Mouse (Mus musculus) A20 (cell line): Measurements from ENCODE around the gene Mfsd4b4.
"Not testable (repeated sequence)": the region's sequence is repeated elsewhere in the genome, so short reads cannot be mapped to it uniquely, and the experiment has no call there.

ENCODE experiments used
- DNase-seq: peaks from one replicate; pipeline ENCODE4 v3.0.0-alpha.2; 2011; ENCODE audit warnings: low read depth, low spot score

Mfsd4b4 gene

DNA sequence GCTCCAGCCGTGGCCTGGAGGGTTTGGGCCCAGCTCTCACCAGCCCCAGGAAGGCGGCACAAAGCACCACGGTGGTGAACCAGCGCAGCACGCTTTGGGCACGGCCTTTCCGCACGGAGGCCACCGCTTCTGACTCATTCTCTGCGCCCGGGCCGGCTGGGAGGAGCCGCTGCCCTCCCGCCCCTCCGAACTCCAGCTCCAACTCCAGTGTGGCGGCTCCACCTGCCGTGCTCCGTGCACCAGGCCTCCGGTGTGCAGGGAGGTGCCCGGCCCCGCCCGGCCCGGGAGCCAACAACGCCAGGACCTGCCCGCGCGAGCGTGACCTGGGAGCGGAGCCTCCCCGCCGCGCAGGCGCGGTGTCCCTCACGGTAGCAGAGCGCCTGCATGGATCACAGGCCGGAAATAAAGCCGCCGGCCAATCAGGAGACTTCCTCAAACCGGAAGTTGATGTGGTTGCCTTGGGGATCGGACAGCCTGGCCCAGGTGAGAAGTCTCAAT is at the start of gene Mfsd4b4:
Gene Mfsd4b4 (minus strand): TSS at position 365 of the 498 bp plus-strand sequence.
- peak; percentile 84 for DNase-seq

DNA sequence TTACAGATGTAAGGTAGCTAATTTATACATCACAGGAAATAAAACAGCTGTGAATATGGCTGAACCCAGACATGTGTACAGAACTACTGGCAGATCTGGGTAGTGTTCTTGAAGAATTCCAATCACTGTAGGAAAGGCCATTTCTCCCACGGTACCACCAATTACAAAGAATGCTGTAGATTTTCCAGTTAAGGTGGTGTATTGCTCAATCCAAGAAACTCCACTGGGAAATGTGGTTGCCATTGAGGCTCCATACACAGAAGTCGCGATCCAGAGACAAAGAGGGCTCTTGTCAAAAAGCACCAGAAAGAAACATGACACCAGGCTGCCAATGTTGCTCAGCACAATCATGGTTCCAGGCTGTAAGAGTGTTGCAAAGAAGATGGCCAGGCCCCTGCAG is 48.2 kb upstream of the Mfsd4b4 start:
- not testable (repeated sequence) for DNase-seq

DNA sequence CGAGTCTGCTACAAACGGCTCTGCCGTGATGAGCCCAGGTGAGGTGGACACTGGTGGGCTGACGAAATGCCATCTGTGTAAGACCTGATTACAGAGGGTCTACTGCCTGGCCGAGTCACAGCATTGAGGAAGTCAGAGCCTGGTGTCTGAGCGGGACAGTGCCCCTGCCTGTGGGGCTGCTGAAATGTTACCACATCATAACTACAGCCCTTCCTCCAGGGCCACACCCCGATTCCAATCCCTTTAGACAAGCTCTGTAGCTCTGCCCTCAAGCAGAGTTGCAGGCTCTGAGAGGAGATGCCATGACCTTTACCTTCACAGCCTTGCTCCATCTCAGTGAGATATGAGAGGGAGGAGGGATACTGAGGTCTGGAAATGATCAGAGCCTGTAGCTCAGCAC is 37.5 kb upstream of the Mfsd4b4 start:
- DNase-seq = no peak

DNA sequence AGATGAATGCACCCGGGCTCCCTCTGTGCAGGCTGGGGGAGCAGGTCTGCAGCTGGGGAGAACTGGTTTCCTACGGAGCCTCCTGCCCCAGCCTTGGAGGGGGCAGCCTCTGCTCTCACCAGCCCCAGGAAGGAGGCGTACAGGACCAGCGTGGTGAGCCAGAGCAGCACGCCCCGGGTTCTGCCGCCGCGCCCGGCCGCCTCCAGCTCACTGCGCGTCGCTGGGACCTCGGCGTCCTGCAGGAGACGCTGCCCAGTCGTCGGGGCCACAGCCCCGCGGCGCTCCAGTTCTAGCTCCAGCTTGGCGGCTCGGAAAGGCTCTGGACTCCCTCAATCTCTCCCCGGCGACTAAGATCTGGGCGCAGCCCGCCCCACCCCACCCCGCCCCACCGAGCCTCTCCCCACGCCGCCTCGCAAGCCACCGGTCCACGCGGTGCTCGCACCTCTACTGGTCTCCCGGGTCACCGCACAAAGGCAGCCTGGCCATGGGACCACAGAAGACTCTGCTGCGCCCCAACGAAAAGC is 27.6 kb upstream of the Mfsd4b4 start, which contains the start of gene Mfsd4b2:
Gene Mfsd4b2 (minus strand): TSS at position 308 of the 524 bp plus-strand sequence.
- no peak for DNase-seq

DNA sequence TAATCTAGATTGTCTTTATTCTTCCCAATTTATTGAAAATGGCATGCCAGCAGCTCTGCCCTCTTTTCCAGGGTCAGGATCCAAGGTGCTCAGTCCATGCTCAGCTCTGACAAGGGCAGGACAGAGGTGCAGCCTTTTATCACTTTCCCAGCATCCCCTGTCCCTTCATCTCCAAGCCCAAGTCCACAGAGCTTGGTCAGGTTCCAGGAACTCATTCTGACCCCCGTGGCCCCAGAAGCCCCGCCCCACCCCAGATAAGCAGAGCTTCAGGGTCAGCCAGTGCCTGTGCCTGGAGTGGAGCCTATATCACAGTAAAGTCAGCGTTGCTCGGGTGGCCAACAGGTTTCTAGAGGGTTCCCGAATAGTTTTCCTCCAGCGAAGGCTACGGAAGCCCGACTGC is 25.5 kb upstream of the Mfsd4b4 start:
- DNase-seq = not testable (repeated sequence)

DNA sequence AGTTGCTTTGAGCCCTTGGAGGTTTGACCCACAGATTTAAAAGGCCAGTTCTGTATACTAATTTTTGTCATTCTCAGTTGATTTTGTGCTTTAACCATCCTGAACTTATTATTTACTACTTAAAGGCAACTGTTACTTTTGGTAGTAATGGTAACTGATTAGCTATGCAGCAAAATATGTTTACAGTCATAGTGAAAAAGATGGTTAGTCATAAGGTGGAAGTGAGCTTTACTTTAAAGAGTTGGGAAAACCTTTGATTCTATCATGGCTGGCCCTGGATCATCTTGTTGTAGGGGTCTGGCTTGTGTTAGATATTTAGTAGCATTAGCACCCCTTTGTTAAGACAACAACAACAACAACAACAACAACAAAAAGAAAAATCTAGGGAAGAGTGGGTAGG is 13.6 kb upstream of the Mfsd4b4 start:
- no peak for DNase-seq

DNA sequence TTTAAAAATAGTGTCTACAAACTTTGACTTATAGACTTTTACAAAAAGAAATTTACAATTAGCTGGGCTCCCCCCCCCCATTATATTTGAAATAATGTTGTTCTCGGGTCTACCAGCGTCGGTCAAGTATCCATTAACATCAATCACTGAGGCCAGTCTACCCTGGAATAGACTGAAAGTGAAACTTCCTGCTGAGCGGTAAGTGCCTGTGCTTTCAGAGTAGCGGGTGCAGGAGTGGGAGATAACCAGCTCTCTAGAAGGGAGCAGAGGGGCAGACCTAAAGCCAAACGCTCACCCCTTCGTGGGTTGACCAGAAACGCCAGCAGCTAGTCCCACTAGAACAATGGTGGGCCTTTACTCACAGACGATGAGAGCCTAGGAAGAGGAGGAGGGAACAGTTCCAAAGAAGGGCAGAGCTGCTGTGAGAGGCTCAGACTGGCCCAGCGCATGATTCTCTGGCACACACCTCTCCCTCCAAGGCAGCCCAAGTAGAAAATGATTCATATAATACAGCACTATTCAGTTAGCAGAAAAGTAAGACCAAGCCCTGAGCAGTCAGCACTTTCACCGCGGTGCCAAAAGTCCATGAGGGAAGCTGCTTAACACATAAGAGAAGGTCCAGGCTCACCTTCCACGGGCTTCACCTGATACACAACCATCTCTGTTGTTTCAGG is 9.9 kb upstream of the Mfsd4b4 start:
- DNase-seq = no peak

DNA sequence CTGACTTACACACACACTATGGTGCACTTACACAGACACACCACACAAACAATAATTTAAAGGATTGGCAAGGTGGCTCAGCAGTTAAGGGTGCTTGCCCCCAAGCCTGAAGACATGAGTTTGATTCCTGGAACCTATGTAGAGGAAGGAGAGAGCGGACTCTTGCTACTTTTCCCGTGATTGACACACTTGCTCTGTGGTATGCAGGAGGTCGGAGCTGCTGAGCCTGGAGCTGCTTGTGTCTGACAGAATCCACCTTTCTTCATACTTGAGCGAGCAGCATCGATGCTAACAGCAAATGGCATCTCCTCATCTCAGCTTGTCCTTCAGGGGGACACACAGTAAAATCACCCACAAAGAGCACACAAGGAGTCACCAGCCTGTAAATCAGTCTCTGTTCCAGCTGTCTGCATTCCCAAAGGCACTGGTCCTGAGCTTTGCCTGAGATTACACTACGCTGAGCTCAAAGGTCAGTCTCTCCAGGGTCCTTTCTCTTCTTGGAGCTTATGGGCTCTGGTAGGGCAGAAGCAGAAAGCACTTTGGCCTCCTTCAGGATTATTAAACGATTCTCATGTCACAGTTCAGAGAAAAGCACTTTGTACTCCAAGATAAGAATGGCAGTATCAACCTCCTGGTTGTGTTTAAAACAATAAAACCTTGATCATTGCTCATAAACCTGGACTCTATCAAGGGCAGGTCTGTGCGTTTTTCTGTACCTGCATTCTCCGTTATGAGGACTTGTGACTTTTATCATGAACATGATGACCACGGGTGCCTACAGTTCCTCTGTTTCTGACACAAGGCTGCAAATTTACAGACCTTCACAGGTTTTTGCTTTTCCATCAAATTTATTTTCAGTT is 8.0 kb upstream of the Mfsd4b4 start:
- DNase-seq = no peak

DNA sequence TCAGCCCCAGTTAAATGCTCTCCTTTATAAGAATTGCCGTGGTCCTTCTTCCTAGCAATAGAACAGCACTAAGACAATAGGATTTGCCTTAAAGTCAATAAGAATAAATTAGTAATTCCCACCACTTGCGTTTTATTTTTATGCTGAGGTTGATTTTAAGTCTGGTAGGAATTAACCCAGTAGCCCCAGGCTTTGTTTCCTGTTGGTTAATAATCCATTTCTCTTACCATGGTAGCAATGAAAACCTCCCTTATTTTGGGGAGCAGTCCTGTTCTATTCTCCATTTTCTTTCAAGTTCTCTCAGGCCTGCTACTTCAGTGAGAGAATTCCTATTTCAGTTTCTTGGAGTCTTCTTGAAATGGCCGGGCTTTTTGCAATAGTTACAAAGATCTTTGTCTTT is 5.2 kb upstream of the Mfsd4b4 start:
- DNase-seq = no peak

DNA sequence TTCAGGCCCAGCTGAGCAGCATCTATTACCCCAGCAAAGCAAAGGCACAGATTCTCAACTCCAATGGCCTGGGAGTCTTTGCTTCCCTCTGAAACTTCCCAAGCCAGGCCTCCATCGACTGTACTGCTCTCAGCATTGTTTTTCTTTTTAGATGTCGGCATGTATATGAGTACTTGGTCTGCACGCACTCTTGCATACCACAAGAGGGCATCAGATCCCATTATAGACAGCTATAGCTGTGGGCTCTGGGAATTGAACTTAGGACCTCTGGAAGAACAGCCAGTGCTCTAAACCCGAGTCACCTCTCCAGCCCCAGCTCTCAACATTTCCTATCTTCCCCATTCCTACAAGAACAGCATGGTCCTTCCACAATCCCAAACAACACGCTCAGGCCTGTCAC is 2.5 kb downstream of the Mfsd4b4 start:
- peak; percentile 24 for DNase-seq

DNA sequence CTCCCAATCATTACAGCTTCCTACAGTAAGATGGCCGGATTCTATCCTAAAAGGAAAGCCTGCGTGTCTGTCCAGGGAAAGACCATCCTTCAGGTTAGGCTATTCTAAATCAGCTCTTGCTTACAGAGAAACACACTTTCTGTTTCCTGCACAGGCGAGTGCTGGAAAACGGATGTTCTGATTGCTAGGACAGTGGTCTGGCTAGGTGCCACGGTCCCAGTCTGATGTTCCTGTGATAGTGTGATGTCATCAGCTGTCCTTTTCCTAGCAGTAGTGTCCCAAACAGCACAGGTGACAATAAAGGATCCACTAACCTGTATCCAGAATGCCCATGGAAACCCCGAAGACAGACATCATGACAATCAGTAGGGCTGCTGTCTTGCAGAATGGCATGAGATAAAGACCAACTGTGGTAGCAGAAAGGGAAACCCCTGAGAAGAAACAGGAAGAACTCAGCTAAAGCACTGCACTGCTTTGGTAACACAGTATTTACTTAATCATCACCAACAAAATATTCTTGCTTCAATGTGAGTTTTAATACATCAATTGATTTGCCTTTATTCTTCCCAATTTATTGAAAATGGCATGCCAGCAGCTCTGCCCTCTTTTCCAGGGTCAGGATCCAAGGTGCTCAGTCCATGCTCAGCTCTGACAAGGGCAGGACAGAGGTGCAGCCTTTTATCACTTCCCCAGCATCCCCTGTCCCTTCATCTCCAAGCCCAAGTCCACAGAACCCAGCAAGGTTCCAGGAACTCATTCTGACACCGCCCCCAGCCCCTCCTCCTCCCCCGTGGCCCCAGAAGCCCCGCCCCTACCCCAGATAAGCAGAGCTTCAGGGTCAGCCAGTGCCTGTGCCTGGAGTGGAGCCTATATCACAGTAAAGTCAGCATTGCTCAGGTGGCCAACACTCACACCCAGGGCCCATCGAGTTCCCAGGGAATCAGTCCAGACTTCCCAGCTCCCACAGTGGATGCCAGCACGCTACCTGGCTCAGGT is 5.0 kb downstream of the Mfsd4b4 start:
- DNase-seq = peak; percentile 10

DNA sequence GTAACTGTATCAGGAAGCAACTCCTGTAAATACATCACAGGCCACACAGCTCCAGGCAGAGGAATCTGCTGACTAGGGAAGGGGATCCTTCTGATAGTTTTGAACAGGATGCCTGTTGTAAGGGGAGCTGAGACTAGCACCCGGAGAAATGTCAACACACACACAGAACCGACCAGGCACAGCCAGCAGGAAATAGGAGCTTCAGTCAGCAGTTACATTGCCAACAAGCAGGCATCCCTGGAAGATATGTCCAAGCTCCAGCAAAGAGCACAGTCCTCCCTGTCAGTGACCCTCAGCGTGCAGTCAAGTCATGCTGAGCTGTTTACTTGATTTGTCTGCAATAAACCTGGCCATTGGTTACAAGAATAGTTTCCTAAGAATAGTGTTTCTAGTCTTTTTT is 10.4 kb downstream of the Mfsd4b4 start:
- no peak for DNase-seq

DNA sequence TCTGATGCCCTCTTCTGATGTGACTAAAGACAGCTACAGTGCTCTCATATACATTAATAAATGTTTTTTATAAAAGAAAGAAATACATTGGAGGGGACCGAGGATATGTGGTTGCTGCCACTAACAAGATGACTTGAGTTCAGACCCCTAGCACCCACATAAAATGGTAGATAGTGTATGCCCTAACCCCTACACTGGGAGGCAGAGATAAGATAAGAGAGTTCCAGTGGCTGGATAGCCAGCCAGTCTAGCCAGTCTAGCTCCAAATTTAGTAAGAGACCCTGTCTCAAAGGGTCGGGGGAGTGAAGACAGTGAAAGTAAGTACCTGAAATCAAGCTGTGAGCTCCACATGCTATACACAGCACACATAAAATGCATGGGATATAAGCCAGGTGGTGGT is 33.5 kb downstream of the Mfsd4b4 start:
- DNase-seq = no peak

DNA sequence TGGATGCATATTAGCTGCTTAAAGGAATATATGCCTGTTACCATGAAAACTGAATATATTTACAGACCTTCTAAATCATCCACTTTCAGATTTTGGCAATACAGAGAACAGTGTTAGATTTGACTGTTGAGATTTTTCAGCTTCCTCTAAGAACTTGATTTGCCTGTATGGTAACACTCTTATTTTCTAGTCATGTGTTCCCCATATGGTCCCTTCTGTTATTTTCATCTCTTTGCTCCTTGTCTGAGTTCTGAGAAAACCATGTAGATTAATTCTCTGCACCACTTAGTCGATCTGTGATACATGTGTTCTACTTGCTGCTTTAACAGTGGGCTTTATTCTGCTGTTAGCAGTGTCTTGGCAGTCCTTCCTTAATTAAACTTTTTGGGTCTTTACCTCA is 56.4 kb downstream of the Mfsd4b4 start:
- no peak for DNase-seq
